16 mouse cellular contexts compared by ENCODE assay signal in genomic region chr3:34562893-34563292, GRCm38 (mm10).
DNase-seq lines count a peak whose midpoint lies in the region; ATAC-seq lines count a peak whose summit lies in the region.
"Had no signal": no experiment of that assay in that cellular context is flagged by ENCODE, and none has a peak within 500 bp of the region (broad histone marks: within the 10 kb centered on the region; RNA-seq: fewer than 3 reads in every experiment).

No protein-coding gene starts in this region.

- peak overlapping the region; percentile 57 for H3K4me2 ChIP-seq in forebrain, embryonic 13.5 days
- H3K4me2 ChIP-seq in hindbrain, embryonic 14.5 days (replicated peaks): peak overlapping the region; percentile 35
- peak overlapping the region; percentile 30 for H3K4me2 ChIP-seq in midbrain, embryonic 15.5 days
- H3K4me2 ChIP-seq in liver, embryonic 12.5 days: no peak overlapping the region
- H3K4me2 ChIP-seq: lung, embryonic 15.5 days; stomach, embryonic 15.5 days had no signal

- DNase-seq in Muller cell, postnatal 12 days (ENCODE audit: inconsistent ontology term): peak; percentile 25
- DNase-seq in hindbrain, embryonic 14.5 days (ENCODE audit: low spot score): no peak
- DNase-seq in adrenal gland, adult 8-10 months: no peak
- DNase-seq in spleen, postnatal 14 days (ENCODE audit: low spot score in 2 of 2): no peak
- DNase-seq in heart, postnatal 25 days (ENCODE audit: low spot score): no peak
- DNase-seq: cerebellum, adult 11 months; cerebellum, postnatal 25 days; heart, postnatal 4 days; kidney, adult 11 months; kidney, postnatal 25 days had no signal

- intact Hi-C loops in heart, postnatal 25 days (cut with DNase I): no loop called here

- no peaks in the 10 kb centered on the region for H3K9me3 ChIP-seq in forebrain, embryonic 13.5 days (replicated peaks)
- H3K9me3 ChIP-seq in hindbrain, embryonic 14.5 days (ENCODE audit: control insufficient read depth, low read length): no peaks in the 10 kb centered on the region
- H3K9me3 ChIP-seq in midbrain, embryonic 15.5 days: no peaks in the 10 kb centered on the region
- no peaks in the 10 kb centered on the region for H3K9me3 ChIP-seq in liver, embryonic 12.5 days (replicated peaks)
- H3K9me3 ChIP-seq: lung, embryonic 15.5 days; stomach, embryonic 15.5 days had no signal

- 13% methylated on average over 8 of the region's 8 CpGs for WGBS in forebrain, embryonic 13.5 days
- whole genome bisulfite sequencing in hindbrain, embryonic 14.5 days: 22% methylated on average over 8 of the region's 8 CpGs
- 18% methylated on average over 8 of the region's 8 CpGs for WGBS in midbrain, embryonic 15.5 days
- WGBS in liver, embryonic 12.5 days (ENCODE audit: insufficient replicate concordance): 64% methylated on average over 8 of the region's 8 CpGs

- H3K27me3 ChIP-seq in forebrain, embryonic 13.5 days: no peaks in the 10 kb centered on the region
- H3K27me3 ChIP-seq in hindbrain, embryonic 14.5 days (ENCODE audit: control insufficient read depth, insufficient read depth, low read length): no peaks in the 10 kb centered on the region
- no peaks in the 10 kb centered on the region for H3K27me3 ChIP-seq in midbrain, embryonic 15.5 days (replicated peaks)
- no peaks in the 10 kb centered on the region for H3K27me3 ChIP-seq in liver, embryonic 12.5 days (replicated peaks)
- H3K27me3 ChIP-seq: lung, embryonic 15.5 days; stomach, embryonic 15.5 days had no signal

- peak overlapping the region; percentile 34 for H3K4me3 ChIP-seq in forebrain, embryonic 13.5 days
- H3K4me3 ChIP-seq in hindbrain, embryonic 14.5 days (replicated peaks; ENCODE audit: low read length): peak overlapping the region; percentile 16
- 0 out of 2 replicates have a peak overlapping the region, but pooled peaks have one; percentile 3 for H3K4me3 ChIP-seq in midbrain, embryonic 15.5 days
- no peak overlapping the region for H3K4me3 ChIP-seq in liver, embryonic 12.5 days
- H3K4me3 ChIP-seq: lung, embryonic 15.5 days; stomach, embryonic 15.5 days had no signal

- H3K27ac ChIP-seq in forebrain, embryonic 13.5 days: peak overlapping the region; percentile 63
- H3K27ac ChIP-seq in hindbrain, embryonic 14.5 days: peak overlapping the region; percentile 46; the same call in 1 of the 2 replicates
- no peak overlapping the region for H3K27ac ChIP-seq in midbrain, embryonic 15.5 days
- H3K27ac ChIP-seq in liver, embryonic 12.5 days: no peak overlapping the region
- H3K27ac ChIP-seq: lung, embryonic 15.5 days; stomach, embryonic 15.5 days had no signal

- H3K4me1 ChIP-seq in forebrain, embryonic 13.5 days: peaks cover 81% of the 10 kb centered on the region
- H3K4me1 ChIP-seq in hindbrain, embryonic 14.5 days (replicated peaks; ENCODE audit: control insufficient read depth, insufficient read depth, low read length): peaks cover 4% of the 10 kb centered on the region; the same call in 1 of the 2 replicates
- H3K4me1 ChIP-seq in midbrain, embryonic 15.5 days: peaks cover 26% of the 10 kb centered on the region
- no peaks in the 10 kb centered on the region for H3K4me1 ChIP-seq in liver, embryonic 12.5 days
- H3K4me1 ChIP-seq: lung, embryonic 15.5 days; stomach, embryonic 15.5 days had no signal

- peak overlapping the region; percentile 56 for H3K9ac ChIP-seq in forebrain, embryonic 13.5 days
- H3K9ac ChIP-seq in hindbrain, embryonic 14.5 days: 0 out of 2 replicates have a peak overlapping the region, but pooled peaks have one; percentile 6
- no peak overlapping the region for H3K9ac ChIP-seq in midbrain, embryonic 15.5 days
- no peak overlapping the region for H3K9ac ChIP-seq in liver, embryonic 12.5 days
- H3K9ac ChIP-seq: lung, embryonic 15.5 days; stomach, embryonic 15.5 days had no signal

- no peaks in the 10 kb centered on the region for H3K36me3 ChIP-seq in forebrain, embryonic 13.5 days (ENCODE audit: poor library complexity, severe bottlenecking)
- no peaks in the 10 kb centered on the region for H3K36me3 ChIP-seq in hindbrain, embryonic 14.5 days (replicated peaks; ENCODE audit: control insufficient read depth, insufficient read depth)
- H3K36me3 ChIP-seq in midbrain, embryonic 15.5 days (replicated peaks): no peaks in the 10 kb centered on the region
- H3K36me3 ChIP-seq in liver, embryonic 12.5 days: no peaks in the 10 kb centered on the region
- H3K36me3 ChIP-seq: lung, embryonic 15.5 days; stomach, embryonic 15.5 days had no signal

- ATAC-seq in forebrain, embryonic 13.5 days: no peak
- no peak for ATAC-seq in hindbrain, embryonic 14.5 days (ENCODE audit: low FRiP score)
- no peak for ATAC-seq in midbrain, embryonic 15.5 days (replicated peaks)
- ATAC-seq in liver, embryonic 12.5 days: no peak
- ATAC-seq: Patski had no signal

Comparison
In these comparisons a context has a peak if more than half of its experiments do, and no peak if none do; other contexts are left out.
1. H3K27ac ChIP-seq: peak in forebrain, embryonic 13.5 days (single experiment) and hindbrain, embryonic 14.5 days (single experiment); none in midbrain, embryonic 15.5 days (single experiment) and liver, embryonic 12.5 days (single experiment).
2. H3K9ac ChIP-seq: peak in forebrain, embryonic 13.5 days (single experiment) and hindbrain, embryonic 14.5 days (single experiment); none in midbrain, embryonic 15.5 days (single experiment) and liver, embryonic 12.5 days (single experiment).